Mouse (Mus musculus): ENCODE results near the gene Azin2.

DNA sequence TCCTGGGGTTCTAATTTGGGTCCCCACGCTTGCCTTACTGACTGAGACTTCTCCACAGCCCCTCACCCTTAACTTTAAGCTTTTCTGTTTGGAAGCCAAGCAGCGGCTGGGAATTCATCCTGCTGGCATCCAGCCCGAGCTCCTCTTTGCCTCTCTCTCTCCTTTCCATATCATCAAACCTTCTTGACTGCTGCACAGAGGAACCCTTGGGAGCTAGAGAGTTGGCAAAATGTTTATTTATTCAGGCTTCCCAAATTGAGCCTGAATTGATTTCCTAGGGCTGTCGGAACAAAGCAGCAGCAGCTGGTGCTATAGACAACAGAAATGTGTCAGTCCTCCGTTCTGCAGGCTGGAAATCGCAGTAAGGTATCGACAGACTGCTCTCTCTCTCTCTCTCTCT, 4.5 kb upstream of the Azin2 start:
- no peak for TF ChIP-seq POLR2A (IDR thresholded peaks at IDR 0.05; ENCODE audit: control insufficient read depth, extremely low read depth, insufficient read depth, low read length, poor library complexity)
- TF ChIP-seq CTCF (IDR thresholded peaks at IDR 0.05; ENCODE audit: borderline replicate concordance, control insufficient read depth, extremely low read depth, insufficient read depth, low read length, poor library complexity) = no peak

All from thymus, adult 2 months (tissue).